Mouse (Mus musculus): ENCODE results near the gene Fancc.

DNA sequence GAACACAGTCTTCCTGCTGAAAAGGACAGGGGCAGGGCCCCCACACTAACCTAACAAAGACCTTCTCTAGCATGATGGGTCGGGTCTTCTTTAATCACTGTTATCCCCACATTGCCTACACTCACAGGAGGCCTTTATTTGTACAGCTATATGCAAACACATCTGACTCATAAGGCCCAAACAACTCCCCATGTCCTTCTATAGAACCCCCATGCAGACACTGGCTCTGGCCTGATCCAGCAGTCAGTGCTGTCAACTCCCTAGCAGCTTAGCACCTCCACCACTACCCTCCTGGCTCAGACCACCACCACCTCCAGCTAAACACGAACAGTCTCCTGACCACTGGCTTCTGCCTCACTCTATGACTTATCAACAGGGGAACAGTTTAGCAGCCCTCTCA, 149.4 kb downstream of the Fancc start:
- TF ChIP-seq POLR2A (IDR thresholded peaks at IDR 0.05; ENCODE audit: insufficient read length, low read depth) (no peak), REST (IDR thresholded peaks at IDR 0.05; ENCODE audit: insufficient read depth, insufficient read length) (no peak), USF1 (IDR thresholded peaks at IDR 0.05; ENCODE audit: low read depth) (no peak), POLR2AphosphoS2 (IDR thresholded peaks at IDR 0.05; ENCODE audit: insufficient read length, low read depth) (no peak)

Data from myocyte (in vitro differentiated cells).